Mouse (Mus musculus) skeletal muscle tissue, adult 2 months (tissue): ENCODE data around the gene Rab5b.

Experiments
- DNase-seq: peaks from one replicate; pipeline ENCODE4 v3.0.0-alpha.2; 2012; ENCODE audit warnings: low read depth, low spot score

The Rab5b gene

DNA sequence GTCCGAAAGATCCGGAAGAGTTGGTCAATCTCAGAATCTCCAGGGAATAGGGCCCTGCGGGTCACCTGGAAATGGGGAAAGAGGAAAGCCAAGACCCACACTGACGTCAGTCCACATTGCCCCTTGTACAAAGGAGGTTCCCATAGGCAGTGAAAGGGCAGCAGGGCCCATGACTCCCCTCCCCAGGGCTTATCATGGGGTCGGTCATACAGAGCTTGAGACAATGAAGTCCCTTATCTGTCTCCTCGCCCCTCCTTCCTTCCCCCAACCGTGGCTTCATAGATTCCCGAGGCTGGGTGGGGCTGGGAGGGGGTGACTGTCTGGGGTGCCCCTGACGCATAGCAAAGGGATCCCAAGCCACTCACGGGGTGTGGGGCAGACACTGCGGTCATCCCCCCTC lies 3.5 kb upstream of the Rab5b start:
- no peak for DNase-seq

DNA sequence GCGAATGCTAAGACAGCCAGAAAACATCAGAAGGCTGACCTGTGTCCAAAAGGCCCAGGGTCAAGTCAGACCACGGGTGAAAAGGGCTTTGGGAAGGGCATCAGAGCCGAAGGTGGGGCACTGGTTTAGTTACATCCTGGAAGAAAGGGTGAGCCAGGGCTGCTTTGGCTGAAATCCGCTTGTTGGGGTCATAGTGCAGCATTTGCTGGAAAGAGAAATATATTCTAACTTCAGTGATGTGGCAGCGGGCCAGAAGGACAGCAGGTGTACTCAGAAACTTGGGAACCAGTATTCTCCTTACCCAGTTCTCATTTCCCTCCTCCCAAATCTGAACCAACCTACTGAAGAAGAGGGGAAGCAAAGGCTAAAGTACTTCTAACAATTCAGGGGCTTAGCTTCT lies 2.9 kb upstream of the Rab5b start:
- no peak for DNase-seq

DNA sequence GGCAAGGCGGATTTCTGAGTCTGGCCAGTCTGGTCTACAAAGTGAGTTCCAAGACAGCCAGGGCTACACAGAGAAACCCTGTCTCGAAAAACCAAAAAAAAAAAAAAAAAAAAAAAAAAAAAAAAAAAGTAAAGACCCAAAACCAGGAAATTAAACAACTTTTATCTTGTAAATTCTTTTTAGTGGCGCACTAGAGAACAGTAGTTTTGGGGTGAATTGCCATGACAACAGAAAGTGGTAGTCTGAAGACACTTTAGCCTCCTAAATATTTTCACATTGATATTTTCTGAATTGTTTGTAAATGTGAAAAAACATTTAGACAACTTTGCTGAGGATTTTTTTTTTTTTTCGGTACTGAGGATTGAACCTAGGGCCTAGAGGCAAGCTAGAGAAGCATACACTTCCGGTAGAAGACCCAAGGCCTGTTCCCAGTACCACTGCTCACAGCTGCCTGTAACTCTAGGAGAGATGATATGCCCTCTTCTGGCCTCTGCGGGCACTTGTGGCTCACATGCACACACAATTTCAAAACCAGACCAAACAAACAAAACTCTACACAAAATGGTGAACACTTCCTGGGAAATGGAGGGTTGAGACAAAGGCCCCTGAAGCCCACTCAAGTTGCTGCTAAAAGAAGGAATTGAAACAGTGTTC lies 1.1 kb upstream of the Rab5b start:
- no peak for DNase-seq

DNA sequence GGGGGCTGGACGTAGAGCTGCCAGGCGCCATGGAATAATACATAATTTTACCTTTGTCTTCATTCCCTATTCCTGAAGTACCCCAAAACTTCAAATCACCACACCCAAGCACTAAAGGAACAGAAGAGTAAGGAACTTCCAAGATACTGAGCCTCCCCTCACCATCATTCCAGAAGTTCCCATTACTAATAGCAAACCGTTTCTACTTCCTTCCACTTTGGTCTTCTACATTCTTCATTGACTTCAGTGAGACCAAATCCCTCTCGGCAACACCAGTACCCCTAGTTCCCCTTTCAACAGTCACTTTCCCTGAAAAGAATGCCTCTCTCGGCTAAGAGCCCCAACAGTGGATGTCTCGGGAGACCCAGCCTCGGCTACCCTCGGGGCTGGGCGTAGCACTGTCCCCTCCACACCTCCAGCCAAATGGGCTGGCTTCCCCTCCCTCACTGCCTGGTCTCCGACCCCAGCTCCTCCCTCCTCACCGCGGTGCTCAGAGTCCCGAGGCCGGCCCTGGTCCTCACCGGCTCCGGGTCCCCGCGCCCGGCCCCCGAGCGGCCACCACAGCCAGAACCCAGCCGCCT lies 563 bp downstream of the Rab5b start:
- peak; percentile 30 for DNase-seq

GRCm38 (mm10) chr10:128674469-128675008 lies 21.5 kb downstream of the Rab5b start:
- no peak for DNase-seq

GRCm38 (mm10) chr10:128673763-128674468 lies 22.1 kb downstream of the Rab5b start, which contains the start of gene Suox:
Gene Suox (minus strand): TSS chr10:128674073.
- DNase-seq = peak; percentile 81

DNA sequence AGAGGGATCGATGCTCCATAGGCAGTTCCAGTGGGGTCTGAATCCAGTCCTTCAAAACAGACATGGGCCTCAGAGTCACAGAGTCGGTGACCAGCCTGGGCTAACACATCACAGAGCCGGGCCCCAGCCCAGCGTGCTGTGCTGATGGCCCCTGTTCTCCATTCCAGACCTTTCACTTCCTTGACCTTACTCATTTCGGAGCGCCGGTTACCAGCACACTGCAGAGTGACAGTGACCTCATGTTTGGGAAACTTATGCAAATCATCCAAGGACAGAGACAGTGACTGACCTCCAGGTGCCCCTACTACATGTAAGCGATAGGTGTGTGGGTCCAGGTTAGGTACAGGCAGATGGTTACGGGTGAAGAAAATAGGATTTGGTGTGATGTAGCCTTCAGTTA lies 24.9 kb downstream of the Rab5b start:
- DNase-seq = no peak

DNA sequence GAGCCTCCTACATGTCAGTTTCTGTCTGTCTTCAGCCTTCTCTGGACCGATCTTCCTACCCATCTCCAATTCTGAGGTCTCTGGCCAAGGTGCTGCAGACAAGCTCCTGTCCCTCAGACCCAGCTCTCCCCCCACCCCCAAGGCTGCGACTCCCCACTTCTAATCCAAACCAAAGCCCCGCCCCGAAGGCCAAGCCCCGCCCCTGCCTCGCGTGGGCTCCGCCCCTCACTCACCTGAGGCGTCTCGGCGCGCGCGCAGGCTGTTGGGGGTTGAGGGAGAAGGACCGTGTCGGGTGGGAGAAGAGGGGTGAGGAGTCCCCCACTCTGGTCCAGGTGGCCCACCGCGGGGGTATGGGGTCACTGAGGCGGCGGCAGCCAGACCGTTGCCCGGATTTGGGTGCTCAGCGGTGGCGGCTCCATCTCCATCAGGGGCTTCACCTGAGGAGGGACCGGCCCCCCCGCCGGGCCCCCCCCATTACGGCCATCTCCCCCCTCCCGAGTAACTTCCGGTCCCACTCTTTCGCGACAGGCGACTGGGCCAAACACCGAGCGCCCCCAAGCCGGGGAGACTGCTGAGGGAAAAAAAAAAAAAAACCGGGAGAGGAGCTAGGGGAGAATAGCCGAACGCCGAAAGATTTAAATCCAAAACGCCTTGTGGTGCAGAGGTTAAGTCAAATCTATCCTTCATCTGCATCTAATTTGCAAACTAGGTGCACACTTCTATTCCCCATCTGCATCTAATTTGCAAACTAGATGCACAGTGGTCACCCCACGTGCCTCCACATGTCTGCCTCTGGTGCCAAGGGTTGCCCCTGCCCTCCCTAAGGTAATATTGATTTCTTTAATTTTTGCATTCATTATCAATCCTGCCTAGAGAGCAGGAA lies 27.0 kb downstream of the Rab5b start:
- no peak for DNase-seq

GRCm38 (mm10) chr10:128665806-128666205 lies 30.3 kb downstream of the Rab5b start:
- DNase-seq = no peak

GRCm38 (mm10) chr10:128665307-128665706 lies 30.8 kb downstream of the Rab5b start:
- DNase-seq = no peak

DNA sequence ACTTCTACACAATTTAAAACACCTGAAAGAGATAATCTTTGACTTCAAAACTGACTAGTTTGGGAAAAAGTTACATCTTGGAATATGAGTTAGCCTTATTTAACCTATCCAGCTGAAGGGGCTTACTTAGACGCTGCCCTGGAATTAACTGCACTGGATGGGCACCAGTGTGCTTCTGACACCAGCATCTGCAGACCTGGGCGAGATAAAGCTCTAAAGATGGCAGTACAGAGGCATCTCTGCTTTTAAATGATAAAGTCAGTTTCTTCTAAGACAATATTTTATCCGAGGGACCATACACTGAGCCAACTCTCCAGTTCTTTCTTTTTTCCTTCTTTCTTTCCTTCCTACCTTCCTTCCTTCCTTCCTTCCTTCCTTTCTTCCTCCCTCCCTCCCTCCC lies 31.3 kb downstream of the Rab5b start:
- DNase-seq = no peak

DNA sequence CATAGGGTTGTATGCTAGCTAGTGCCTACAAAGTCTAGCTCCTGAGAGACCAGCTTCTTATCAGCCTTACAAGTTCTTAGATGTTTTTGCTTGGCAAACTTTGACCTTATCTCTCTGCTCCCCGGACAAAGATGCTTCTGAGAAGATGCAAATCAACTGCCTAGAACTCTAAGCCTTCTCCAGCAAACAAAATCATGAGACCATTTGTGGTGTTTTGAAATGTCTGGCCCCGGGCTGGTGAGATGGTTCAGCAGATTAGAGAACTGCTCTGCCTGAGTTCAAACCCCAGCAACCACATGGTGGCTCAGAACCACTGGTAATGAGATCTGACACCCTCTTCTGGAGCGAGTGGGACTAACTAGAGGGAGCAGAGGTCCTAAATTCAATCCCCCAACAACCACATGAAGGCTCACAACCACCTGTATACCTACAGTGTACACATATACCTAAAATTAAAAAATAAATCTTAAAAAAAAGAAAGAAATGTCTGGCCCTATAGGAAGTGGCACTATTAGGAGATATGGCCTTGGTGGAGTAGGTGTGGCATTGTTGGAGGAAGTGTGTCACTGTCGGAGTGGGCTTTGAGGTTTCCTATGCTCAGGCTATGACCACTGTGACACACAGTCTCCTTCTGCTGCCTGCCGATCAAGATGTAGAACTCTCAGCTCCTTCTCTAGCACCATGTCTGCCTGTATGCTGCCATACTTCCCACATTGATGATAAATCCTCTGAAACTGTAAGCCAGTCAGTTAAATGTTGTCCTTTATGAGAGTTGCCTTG lies 32.4 kb downstream of the Rab5b start:
- DNase-seq = no peak

DNA sequence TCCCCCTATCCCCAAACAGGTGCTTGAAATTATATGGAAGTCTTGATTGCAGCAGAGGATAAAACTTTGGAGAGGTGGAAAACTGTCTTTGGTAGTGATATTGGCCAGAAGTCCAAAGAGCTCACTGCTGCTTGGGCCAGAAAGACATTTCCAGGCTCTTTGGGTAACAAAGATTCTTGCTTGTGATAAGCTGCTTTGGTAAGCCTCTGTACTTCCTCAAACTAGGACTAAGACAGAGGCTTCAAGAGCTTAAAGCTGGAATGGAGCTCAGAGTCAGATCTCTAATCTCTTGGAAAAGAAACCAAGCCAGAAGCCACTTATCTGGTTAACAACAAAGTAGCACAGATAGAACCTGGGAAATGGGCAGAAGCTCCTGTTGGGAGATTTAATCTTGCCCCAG lies 33.6 kb downstream of the Rab5b start:
- no peak for DNase-seq

DNA sequence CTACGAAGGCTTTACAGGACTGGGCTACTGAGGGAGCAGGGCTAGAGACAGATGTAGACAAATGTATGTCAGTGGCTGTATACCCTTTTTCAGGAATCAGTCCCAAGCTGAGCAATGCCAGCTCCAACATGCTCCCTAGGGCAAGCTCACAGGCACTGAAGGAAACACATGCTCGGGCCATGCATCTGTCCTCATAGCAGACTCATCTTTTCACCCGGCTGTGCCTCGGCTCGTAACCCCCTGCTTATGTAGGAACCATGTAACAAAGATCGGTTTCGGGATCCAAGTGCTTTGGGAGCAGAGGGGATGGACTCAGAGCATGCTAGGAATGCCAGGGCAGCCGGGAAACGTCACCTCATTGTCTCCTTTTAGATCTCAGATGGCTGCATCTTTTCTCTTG lies 36.6 kb downstream of the Rab5b start:
- no peak for DNase-seq

DNA sequence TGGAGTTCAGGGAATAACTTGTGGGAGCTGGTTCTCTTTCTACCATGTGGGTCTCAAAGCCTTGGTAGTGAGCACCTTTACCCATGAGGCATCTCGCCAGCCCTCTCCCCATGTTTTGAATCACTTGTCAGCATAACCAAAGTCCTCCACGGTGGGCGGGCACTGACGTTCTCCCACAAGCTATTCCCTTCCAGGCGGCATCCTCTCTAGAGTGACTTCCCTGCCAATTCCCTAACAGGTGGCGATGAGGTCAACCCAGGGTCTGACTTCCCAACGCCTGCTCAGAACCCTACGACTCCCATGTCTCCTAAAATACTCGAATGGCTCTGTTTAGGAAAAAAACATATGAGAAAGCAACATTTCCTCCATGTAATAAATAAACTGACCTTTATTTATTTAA lies 38.2 kb downstream of the Rab5b start:
- no peak for DNase-seq

DNA sequence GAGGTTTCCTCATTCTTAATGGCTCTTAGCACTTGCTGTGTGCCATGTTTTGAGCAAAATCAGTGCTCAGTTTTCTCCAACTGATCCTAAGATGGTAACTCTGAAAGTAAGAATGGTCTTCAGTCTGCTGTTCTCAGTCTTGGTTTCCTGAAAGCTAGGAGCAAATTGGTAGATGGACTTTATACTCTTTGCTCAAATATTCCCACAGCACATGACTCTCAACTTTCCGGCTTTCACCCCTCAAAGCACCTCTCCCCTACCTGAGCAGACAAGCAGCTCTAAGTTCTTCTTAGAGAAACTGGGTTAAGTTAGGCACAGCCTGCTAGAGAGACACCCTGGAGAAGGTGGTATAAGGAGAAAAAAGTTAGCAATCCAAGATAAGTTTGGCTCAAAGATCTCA lies 39.3 kb downstream of the Rab5b start:
- DNase-seq = no peak

- no peak for DNase-seq
Observed at GRCm38 (mm10) chr10:128655254-128655653, 40.8 kb downstream of the Rab5b start.

DNA sequence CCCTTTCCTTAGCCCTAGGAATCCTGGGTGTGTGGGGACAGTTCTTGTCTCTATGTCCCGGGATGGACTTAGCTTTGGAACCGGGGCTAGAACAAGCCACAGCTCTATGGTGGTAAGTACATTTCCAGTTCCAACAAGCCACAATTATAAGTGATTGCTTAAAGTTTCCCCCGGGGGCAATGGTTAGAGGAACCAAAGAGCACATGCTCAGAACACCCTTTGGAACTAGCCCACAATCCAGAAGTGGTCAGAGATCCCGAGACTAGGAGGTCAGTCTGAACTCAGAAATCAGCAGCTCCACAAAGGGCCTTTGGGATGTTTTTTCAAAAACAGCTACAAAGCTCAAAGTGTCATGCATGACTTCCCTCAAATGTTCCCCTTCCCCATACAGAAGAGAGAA lies 42.2 kb downstream of the Rab5b start:
- no peak for DNase-seq

- DNase-seq = no peak
Observed at GRCm38 (mm10) chr10:128646139-128647089, 49.6 kb downstream of the Rab5b start.
